Mouse (Mus musculus) macrophage (primary cell): ENCODE results near the gene Gm28051. TPM values are rescaled to one million over a fixed set of nuclear protein-coding genes. Genes with fewer than 3 reads are reported as not detected.

Source experiments
- H3K27ac ChIP-seq: fragments of 350-480 bp; formaldehyde crosslinking; 2 replicates; pipeline ENCODE4 v1.9.0; 2021
- H3K36me3 ChIP-seq: fragments of 350-480 bp; formaldehyde crosslinking; 2 replicates; pipeline ENCODE4 v1.9.0; 2021; ENCODE audit errors: inconsistent target
- H3K4me3 ChIP-seq: fragments of 350-480 bp; formaldehyde crosslinking; 2 replicates; pipeline ENCODE4 v1.9.0; 2021; ENCODE audit errors: inconsistent target
- H3K79me2 ChIP-seq: fragments of 350-480 bp; formaldehyde crosslinking; 2 replicates; pipeline ENCODE4 v1.9.0; 2021; ENCODE audit errors: inconsistent target
- WGBS: methylation state at CpG from one replicate; pipeline ENCODE4 v1.1.7; 2026; ENCODE audit warnings: inconsistent platforms; ENCODE audit not compliant: missing documents; 5-methylcytosine and 5-hydroxymethylcytosine counted together
- polyA plus RNA-seq: library from polyadenylated mRNA; stranded (reverse); fragments of 250-400 nt; gene quantifications from 3 replicates; pipeline ENCODE4 v1.2.4, GENCODE M21; 2018; ENCODE audit warnings: inconsistent platforms

Gene Gm28051
- polyA plus RNA-seq, 1 experiment from 2014 or later: not detected

- Histone ChIP-seq H3K79me2 (no peaks in the 10 kb centered on the region), H3K27ac (no peak overlapping the region), H3K36me3 (no peaks in the 10 kb centered on the region), H3K4me3 (no peak overlapping the region)
- 54% methylated on average over 26 of the region's 26 CpGs for WGBS
These were observed 27.4 kb downstream of the Gm28051 start for GRCm38 (mm10) chr12:102729855-102730797.

- Histone ChIP-seq H3K79me2 (no peaks in the 10 kb centered on the region), H3K36me3 (no peaks in the 10 kb centered on the region), H3K27ac (no peak overlapping the region), H3K4me3 (no peak overlapping the region)
- 81% methylated on average over 7 of the region's 7 CpGs for WGBS
These were observed 31.8 kb downstream of the Gm28051 start for GRCm38 (mm10) chr12:102725761-102726175.

- Histone ChIP-seq H3K4me3 (no peak overlapping the region), H3K79me2 (no peaks in the 10 kb centered on the region), H3K27ac (no peak overlapping the region), H3K36me3 (no peaks in the 10 kb centered on the region)
- WGBS: 96% methylated on average over 6 of the region's 6 CpGs
These were observed 32.4 kb downstream of the Gm28051 start for GRCm38 (mm10) chr12:102725146-102725545.

- H3K36me3 ChIP-seq: no peaks in the 10 kb centered on the region
- H3K79me2 ChIP-seq: no peaks in the 10 kb centered on the region
- no peak overlapping the region for H3K4me3 ChIP-seq
- H3K27ac ChIP-seq: no peak overlapping the region
- 33% methylated on average over 4 of the region's 6 CpGs for WGBS
These were observed 33.7 kb downstream of the Gm28051 start for GRCm38 (mm10) chr12:102723861-102724260.

- whole genome bisulfite sequencing: 94% methylated on average over 8 of the region's 8 CpGs
- Histone ChIP-seq H3K4me3 (no peak overlapping the region), H3K27ac (no peak overlapping the region), H3K79me2 (no peaks in the 10 kb centered on the region), H3K36me3 (no peaks in the 10 kb centered on the region)
These were observed 34.6 kb downstream of the Gm28051 start for GRCm38 (mm10) chr12:102722966-102723365.

GRCm38 (mm10) chr12:102722451-102722850 is 35.1 kb downstream of the Gm28051 start:
- H3K27ac ChIP-seq: no peak overlapping the region
- no peak overlapping the region for H3K4me3 ChIP-seq
- 90% methylated on average over 11 of the region's 11 CpGs for WGBS
- H3K36me3 ChIP-seq: no peaks in the 10 kb centered on the region
- no peaks in the 10 kb centered on the region for H3K79me2 ChIP-seq

GRCm38 (mm10) chr12:102719552-102720315 is 37.8 kb downstream of the Gm28051 start:
- Histone ChIP-seq H3K27ac (no peak overlapping the region), H3K36me3 (no peaks in the 10 kb centered on the region), H3K79me2 (no peaks in the 10 kb centered on the region), H3K4me3 (no peak overlapping the region)
- 59% methylated on average over 13 of the region's 13 CpGs for WGBS

- no peak overlapping the region for H3K4me3 ChIP-seq
- 95% methylated on average over 9 of the region's 10 CpGs for WGBS
- H3K36me3 ChIP-seq: no peaks in the 10 kb centered on the region
- no peak overlapping the region for H3K27ac ChIP-seq
- H3K79me2 ChIP-seq: no peaks in the 10 kb centered on the region
These were observed 42.7 kb downstream of the Gm28051 start for GRCm38 (mm10) chr12:102714654-102715395.

- no peak overlapping the region for H3K27ac ChIP-seq
- no peak overlapping the region for H3K4me3 ChIP-seq
- no peaks in the 10 kb centered on the region for H3K36me3 ChIP-seq
- H3K79me2 ChIP-seq: no peaks in the 10 kb centered on the region
- 96% methylated on average over 2 of the region's 2 CpGs for WGBS
These were observed 43.4 kb downstream of the Gm28051 start for GRCm38 (mm10) chr12:102714116-102714515.

GRCm38 (mm10) chr12:102713153-102713865 is 44.3 kb downstream of the Gm28051 start:
- H3K36me3 ChIP-seq: no peaks in the 10 kb centered on the region
- no peaks in the 10 kb centered on the region for H3K79me2 ChIP-seq
- H3K4me3 ChIP-seq: no peak overlapping the region
- no peak overlapping the region for H3K27ac ChIP-seq
- WGBS: 41% methylated on average over 20 of the region's 20 CpGs

- H3K4me3 ChIP-seq: no peak overlapping the region
- H3K36me3 ChIP-seq: no peaks in the 10 kb centered on the region
- 81% methylated on average over 4 of the region's 4 CpGs for WGBS
- H3K79me2 ChIP-seq: no peaks in the 10 kb centered on the region
- no peak overlapping the region for H3K27ac ChIP-seq
These were observed 46.7 kb downstream of the Gm28051 start for GRCm38 (mm10) chr12:102710851-102711375.

GRCm38 (mm10) chr12:102709896-102710295 is 47.7 kb downstream of the Gm28051 start:
- no peaks in the 10 kb centered on the region for H3K36me3 ChIP-seq
- 91% methylated on average over 5 of the region's 5 CpGs for WGBS
- H3K4me3 ChIP-seq: no peak overlapping the region
- H3K79me2 ChIP-seq: no peaks in the 10 kb centered on the region
- no peak overlapping the region for H3K27ac ChIP-seq

- 75% methylated on average over 8 of the region's 11 CpGs for WGBS
- no peak overlapping the region for H3K4me3 ChIP-seq
- H3K36me3 ChIP-seq: no peaks in the 10 kb centered on the region
- H3K27ac ChIP-seq: no peak overlapping the region
- H3K79me2 ChIP-seq: peaks cover 9% of the 10 kb centered on the region; the same call in 1 of the 2 replicates
These were observed 49.3 kb downstream of the Gm28051 start for GRCm38 (mm10) chr12:102708220-102708619.
